Mouse (Mus musculus) lung, embryonic 15.5 days (tissue): ENCODE results near the gene Sdr39u1. TPM values are rescaled to one million over a fixed set of nuclear protein-coding genes. Genes with fewer than 3 reads are reported as not detected.
A peak's percentile ranks its signal among the peaks of the same experiment; 100 is the strongest.

Experiments
- ATAC-seq: fragments of 200-750 bp; cut with Nextera tagmentation; 2 replicates; pipeline ENCODE4 v1.8.0; 2017; ENCODE audit warnings: moderate number of reproducible peaks, borderline replicate concordance; ENCODE audit not compliant: low FRiP score, low TSS enrichment; ENCODE audit errors: extremely low read depth
- H3K27ac ChIP-seq: fragments of 300-500 bp; sonication (generic); 2 replicates; pipeline ENCODE4 v1.5.1; 2015; ENCODE audit warnings: moderate library complexity, mild to moderate bottlenecking, inconsistent platforms
- H3K27me3 ChIP-seq: fragments of 300-500 bp; sonication (generic); 2 replicates; pipeline ENCODE4 v1.6.1; 2015; ENCODE audit warnings: inconsistent platforms
- H3K36me3 ChIP-seq: fragments of 300-500 bp; sonication (generic); 2 replicates; pipeline ENCODE4 v1.6.1; 2015; ENCODE audit warnings: inconsistent platforms
- H3K4me1 ChIP-seq: fragments of 300-500 bp; sonication (generic); 2 replicates; pipeline ENCODE4 v1.6.1; 2015; ENCODE audit warnings: inconsistent platforms
- H3K4me2 ChIP-seq: fragments of 300-500 bp; sonication (generic); 2 replicates; pipeline ENCODE4 v1.6.1; 2015; ENCODE audit warnings: inconsistent platforms, mild to moderate bottlenecking, moderate library complexity
- H3K4me3 ChIP-seq: fragments of 300-500 bp; sonication (generic); 2 replicates; pipeline ENCODE4 v1.5.1; 2015; ENCODE audit warnings: mild to moderate bottlenecking, inconsistent platforms
- H3K9ac ChIP-seq: fragments of 300-500 bp; sonication (generic); 2 replicates; pipeline ENCODE4 v1.6.1; 2015; ENCODE audit warnings: inconsistent platforms
- H3K9me3 ChIP-seq: fragments of 300-500 bp; sonication (generic); 2 replicates; pipeline ENCODE4 v1.6.1; 2016; ENCODE audit warnings: inconsistent platforms
- WGBS: fragments of 180-500 bp; shearing (Covaris S2); methylation state at CpG from one replicate; pipeline ENCODE4 v1.1.7; 2015; 5-methylcytosine and 5-hydroxymethylcytosine counted together
- polyA plus RNA-seq: library from polyadenylated mRNA; unstranded; fragments of >200 nt; fragmentation: Nextera tagmentation; extraction: Ambion mirVana; gene quantifications from 2 replicates; pipeline ENCODE4 v1.2.1, GENCODE M21; 2015

The Sdr39u1 gene
- 51.8 and 52.9 TPM in 2 replicates for polyA plus RNA-seq

- H3K27me3 ChIP-seq, result no peaks in the 10 kb centered on the region
Measured at GRCm38 (mm10) chr14:55899701-55900413, at the start of gene Sdr39u1. Gene Sdr39u1 (minus strand): TSS chr14:55900293.

GRCm38 (mm10) chr14:55946269-55946969, 46.3 kb upstream of the Sdr39u1 start:
- H3K4me3 ChIP-seq, result no peak overlapping the region
- no peak overlapping the region for H3K4me2 ChIP-seq
- WGBS, result 40% methylated on average over 2 of the region's 2 CpGs
- peak; percentile 61; the same call in 1 of the 2 replicates for ATAC-seq
- H3K36me3 ChIP-seq, result no peaks in the 10 kb centered on the region
- H3K9ac ChIP-seq, result no peak overlapping the region
- peaks cover 3% of the 10 kb centered on the region; the same call in 1 of the 2 replicates for H3K4me1 ChIP-seq
- no peaks in the 10 kb centered on the region for H3K27me3 ChIP-seq
- H3K9me3 ChIP-seq, result no peaks in the 10 kb centered on the region
- H3K27ac ChIP-seq, result no peak overlapping the region

More at GRCm38 (mm10) chr14:55899701-55900413, at the start of gene Sdr39u1:
- Histone ChIP-seq H3K9ac (peak within 1 kb of the TSS; percentile 70), H3K27ac (peak within 1 kb of the TSS; percentile 77), H3K4me1 (peaks cover 23% of the 10 kb centered on the region), H3K4me3 (peak within 1 kb of the TSS; percentile 50), H3K36me3 (peaks cover 30% of the 10 kb centered on the region), H3K4me2 (peak within 1 kb of the TSS; percentile 92), H3K9me3 (no peaks in the 10 kb centered on the region)
- ATAC-seq, result peak; percentile 87
- WGBS, result under 1% methylated on average over 39 of the region's 39 CpGs

- ATAC-seq, result no peak
- Histone ChIP-seq H3K4me2 (no peak within 1 kb of the TSS), H3K9ac (no peak within 1 kb of the TSS), H3K27ac (no peak within 1 kb of the TSS), H3K36me3 (no peaks in the 10 kb centered on the region), H3K4me1 (peaks cover 3% of the 10 kb centered on the region; the same call in 1 of the 2 replicates), H3K4me3 (no peak within 1 kb of the TSS), H3K27me3 (no peaks in the 10 kb centered on the region), H3K9me3 (no peaks in the 10 kb centered on the region)
- WGBS, result 73% methylated on average over 4 of the region's 4 CpGs
Measured at GRCm38 (mm10) chr14:55944575-55944974, 44.5 kb upstream of the Sdr39u1 start, which contains the start of gene Cma1. Gene Cma1 (minus strand): TSS chr14:55944675.

GRCm38 (mm10) chr14:55943601-55944000, 43.5 kb upstream of the Sdr39u1 start:
- H3K9ac ChIP-seq, result no peak overlapping the region
- WGBS, result 64% methylated on average over 11 of the region's 11 CpGs
- no peaks in the 10 kb centered on the region for H3K36me3 ChIP-seq
- H3K9me3 ChIP-seq, result no peaks in the 10 kb centered on the region
- peaks cover 3% of the 10 kb centered on the region; the same call in 1 of the 2 replicates for H3K4me1 ChIP-seq
- H3K27ac ChIP-seq, result no peak overlapping the region
- no peak overlapping the region for H3K4me3 ChIP-seq
- no peak overlapping the region for H3K4me2 ChIP-seq
- no peaks in the 10 kb centered on the region for H3K27me3 ChIP-seq
- no peak for ATAC-seq

- no peaks in the 10 kb centered on the region for H3K4me1 ChIP-seq
- H3K36me3 ChIP-seq, result no peaks in the 10 kb centered on the region
- WGBS, result 25% methylated on average over 7 of the region's 7 CpGs
- H3K27me3 ChIP-seq, result no peaks in the 10 kb centered on the region
- no peaks in the 10 kb centered on the region for H3K9me3 ChIP-seq
- no peak overlapping the region for H3K4me2 ChIP-seq
- H3K4me3 ChIP-seq, result no peak overlapping the region
- no peak overlapping the region for H3K27ac ChIP-seq
- no peak overlapping the region for H3K9ac ChIP-seq
- ATAC-seq, result no peak
Measured at GRCm38 (mm10) chr14:55940070-55940800, 40.1 kb upstream of the Sdr39u1 start.

- Histone ChIP-seq H3K4me2 (peak overlapping the region; percentile 13; the same call in 1 of the 2 replicates), H3K36me3 (no peaks in the 10 kb centered on the region), H3K4me3 (no peak overlapping the region), H3K9me3 (no peaks in the 10 kb centered on the region), H3K9ac (no peak overlapping the region), H3K4me1 (peaks cover 8% of the 10 kb centered on the region), H3K27me3 (no peaks in the 10 kb centered on the region), H3K27ac (peak overlapping the region; percentile 25; the same call in 1 of the 2 replicates)
- ATAC-seq, result peak; percentile 91
- WGBS, result 15% methylated on average over 7 of the region's 7 CpGs
Measured at GRCm38 (mm10) chr14:55933586-55933985, 33.5 kb upstream of the Sdr39u1 start.

GRCm38 (mm10) chr14:55929263-55929997, 29.3 kb upstream of the Sdr39u1 start:
- 48% methylated on average over 12 of the region's 12 CpGs for WGBS
- no peak for ATAC-seq
- Histone ChIP-seq H3K9ac (no peak overlapping the region), H3K36me3 (no peaks in the 10 kb centered on the region), H3K9me3 (no peaks in the 10 kb centered on the region), H3K4me1 (peaks cover 8% of the 10 kb centered on the region), H3K27me3 (no peaks in the 10 kb centered on the region), H3K4me3 (no peak overlapping the region), H3K27ac (no peak overlapping the region), H3K4me2 (no peak overlapping the region)

- Histone ChIP-seq H3K4me1 (peaks cover 7% of the 10 kb centered on the region; the same call in 1 of the 2 replicates), H3K4me2 (no peak overlapping the region), H3K9ac (no peak overlapping the region), H3K36me3 (no peaks in the 10 kb centered on the region), H3K4me3 (no peak overlapping the region), H3K27me3 (no peaks in the 10 kb centered on the region), H3K9me3 (no peaks in the 10 kb centered on the region), H3K27ac (no peak overlapping the region)
- 81% methylated on average over 4 of the region's 4 CpGs for WGBS
- ATAC-seq, result no peak
Measured at GRCm38 (mm10) chr14:55926847-55927246, 26.8 kb upstream of the Sdr39u1 start.

- WGBS, result 27% methylated on average over 7 of the region's 7 CpGs
- Histone ChIP-seq H3K4me1 (peaks cover 14% of the 10 kb centered on the region), H3K4me3 (no peak overlapping the region), H3K27me3 (no peaks in the 10 kb centered on the region), H3K9ac (no peak overlapping the region), H3K27ac (no peak overlapping the region), H3K4me2 (no peak overlapping the region), H3K9me3 (no peaks in the 10 kb centered on the region), H3K36me3 (no peaks in the 10 kb centered on the region)
- no peak for ATAC-seq
Measured at GRCm38 (mm10) chr14:55922475-55923232, 22.6 kb upstream of the Sdr39u1 start.

GRCm38 (mm10) chr14:55918240-55919082, 18.4 kb upstream of the Sdr39u1 start:
- H3K4me3 ChIP-seq, result no peak overlapping the region
- 0 out of 2 replicates have a peak overlapping the region, but pooled peaks have one; percentile 15 for H3K4me2 ChIP-seq
- peaks cover 14% of the 10 kb centered on the region for H3K4me1 ChIP-seq
- no peak overlapping the region for H3K9ac ChIP-seq
- no peaks in the 10 kb centered on the region for H3K27me3 ChIP-seq
- no peaks in the 10 kb centered on the region for H3K36me3 ChIP-seq
- H3K27ac ChIP-seq, result no peak overlapping the region
- ATAC-seq, result peak; percentile 64
- no peaks in the 10 kb centered on the region for H3K9me3 ChIP-seq
- WGBS, result 18% methylated on average over 14 of the region's 14 CpGs
